Mouse (Mus musculus): ENCODE results near the gene Plbd2.

Plbd2 gene

GRCm38 (mm10) chr5:120511643-120512220 is 8.3 kb upstream of the Plbd2 start:
- in situ Hi-C loops (cut with MboI, MseI) = loop anchor here (10.0 to 25.0 kb wide), 3 partner anchors 73 to 1326 kb away; partner anchors contain the start of genes Dtx1, Iqcd, Pheta1 and Sh2b3

DNA sequence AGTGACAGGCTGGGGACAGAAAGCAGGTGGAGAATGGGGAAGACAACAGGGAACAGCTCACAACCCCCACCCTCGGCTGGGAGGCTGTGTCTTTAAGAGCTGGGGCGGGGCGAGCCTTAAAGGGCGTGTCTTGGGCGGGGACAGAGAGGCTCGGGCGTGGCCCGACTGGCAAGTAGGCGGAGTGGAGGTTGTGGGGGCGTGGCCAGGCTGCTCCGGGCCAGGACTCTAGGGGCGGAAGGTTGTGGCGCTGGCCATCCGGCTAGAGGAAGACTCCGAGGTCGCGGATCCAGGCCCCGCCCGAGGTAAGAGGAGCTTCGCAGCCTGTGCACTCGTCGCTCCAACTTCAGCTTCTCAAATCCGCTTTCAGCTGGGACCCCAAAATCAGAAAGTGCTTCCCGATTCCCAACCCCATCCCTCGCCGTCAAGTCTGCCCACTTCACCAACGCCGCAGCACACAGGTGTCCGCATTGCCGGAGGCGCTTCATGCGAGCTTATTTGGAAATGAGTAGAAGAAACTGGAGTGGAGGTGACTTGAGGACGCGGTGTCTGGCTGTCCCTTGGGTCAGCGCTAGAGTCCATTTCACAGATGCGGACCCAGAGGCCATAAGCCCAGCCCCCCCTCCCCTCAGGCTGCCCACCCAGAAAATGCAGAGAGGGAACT is 7.7 kb upstream of the Plbd2 start, which contains the start of gene Slc8b1:
TSS of gene Slc8b1 (plus strand) at position 187 of the 661 bp plus-strand sequence.
- in situ Hi-C loops (cut with MboI, MseI) = loop anchor here (10.0 to 25.0 kb wide), 3 partner anchors 74 to 1326 kb away; partner anchors contain the start of genes Dtx1, Iqcd, Pheta1 and Sh2b3

DNA sequence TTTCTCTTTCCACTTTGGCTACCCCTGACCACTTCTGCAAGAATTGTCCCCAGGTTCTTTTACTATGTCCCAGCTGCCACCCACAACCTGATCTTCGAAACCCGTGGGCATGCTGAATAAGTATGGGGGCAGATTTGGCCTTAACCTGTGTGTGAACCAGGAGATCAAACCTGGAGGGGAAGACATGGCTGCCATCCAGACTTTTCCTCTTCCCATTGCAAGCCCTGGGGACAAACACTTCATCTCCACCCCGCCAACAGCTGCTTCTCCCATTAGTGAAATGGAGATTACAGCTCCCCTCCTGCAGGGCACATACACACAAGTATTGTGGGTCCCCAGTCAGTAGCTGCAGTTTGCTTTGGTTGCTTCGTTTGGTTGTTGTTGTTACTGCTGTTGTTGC is 3.9 kb upstream of the Plbd2 start:
- in situ Hi-C loops (cut with MboI, MseI) = loop anchor here (25.0 kb wide), 1 partner anchor 1330 kb away; the partner anchor contains the start of genes Pheta1 and Sh2b3

GRCm38 (mm10) chr5:120506490-120506889 is 3.1 kb upstream of the Plbd2 start:
- in situ Hi-C loops (cut with MboI, MseI) = loop anchor here (25.0 kb wide), 1 partner anchor 1331 kb away; the partner anchor contains the start of genes Pheta1 and Sh2b3

GRCm38 (mm10) chr5:120505781-120506180 is 2.4 kb upstream of the Plbd2 start:
- in situ Hi-C loops (cut with MboI, MseI) = loop anchor here (25.0 kb wide), 1 partner anchor 1332 kb away; the partner anchor contains the start of genes Pheta1 and Sh2b3

DNA sequence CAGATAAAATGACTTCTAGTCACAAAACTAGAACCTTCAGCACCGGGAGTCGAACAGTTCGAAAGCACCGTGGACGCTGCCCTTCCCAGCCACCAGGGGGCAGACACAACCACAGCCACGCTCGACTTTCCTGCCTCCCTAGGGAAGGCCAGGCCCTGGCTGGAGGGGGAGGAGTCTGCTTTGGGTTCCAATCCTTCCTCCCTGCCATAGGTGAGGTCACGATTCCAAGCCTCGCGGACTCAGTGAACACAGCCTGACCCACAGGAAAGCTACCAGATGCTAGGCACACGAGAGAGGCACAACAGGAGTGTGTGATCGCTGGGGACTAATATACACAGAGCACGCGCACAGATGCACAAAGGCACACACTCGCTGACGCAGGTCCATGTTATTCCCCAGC is 1.9 kb upstream of the Plbd2 start:
- in situ Hi-C loops (cut with MboI, MseI) = loop anchor here (25.0 kb wide), 1 partner anchor 1332 kb away; the partner anchor contains the start of genes Pheta1 and Sh2b3

DNA sequence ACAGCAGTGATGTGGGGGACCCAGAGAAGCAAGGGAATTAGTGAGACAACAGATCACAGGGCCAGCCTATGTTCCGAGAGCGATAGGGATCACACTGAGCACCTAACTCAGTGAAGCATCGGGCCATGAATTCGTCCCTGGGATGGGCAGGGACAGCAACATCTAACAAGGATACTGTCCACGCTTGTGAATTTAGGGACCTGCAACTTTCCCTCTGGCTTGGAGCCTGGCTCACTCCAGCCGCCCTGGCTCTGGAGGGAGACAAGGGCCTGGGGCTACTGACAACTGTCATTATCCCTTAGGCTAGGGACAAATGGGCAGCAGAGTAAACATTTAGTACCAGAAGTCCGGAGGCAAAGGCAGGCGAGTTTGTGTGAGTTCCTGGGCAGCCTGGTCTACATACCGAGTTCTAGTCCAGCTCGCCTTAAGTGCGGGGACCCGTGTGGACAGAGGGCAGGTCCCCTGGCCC is 716 bp downstream of the Plbd2 start:
- in situ Hi-C loops (cut with MboI, MseI) = loop anchor here (5.0 to 25.0 kb wide), 2 partner anchors 105 to 1335 kb away; partner anchors contain the start of genes Pheta1 and Sh2b3

DNA sequence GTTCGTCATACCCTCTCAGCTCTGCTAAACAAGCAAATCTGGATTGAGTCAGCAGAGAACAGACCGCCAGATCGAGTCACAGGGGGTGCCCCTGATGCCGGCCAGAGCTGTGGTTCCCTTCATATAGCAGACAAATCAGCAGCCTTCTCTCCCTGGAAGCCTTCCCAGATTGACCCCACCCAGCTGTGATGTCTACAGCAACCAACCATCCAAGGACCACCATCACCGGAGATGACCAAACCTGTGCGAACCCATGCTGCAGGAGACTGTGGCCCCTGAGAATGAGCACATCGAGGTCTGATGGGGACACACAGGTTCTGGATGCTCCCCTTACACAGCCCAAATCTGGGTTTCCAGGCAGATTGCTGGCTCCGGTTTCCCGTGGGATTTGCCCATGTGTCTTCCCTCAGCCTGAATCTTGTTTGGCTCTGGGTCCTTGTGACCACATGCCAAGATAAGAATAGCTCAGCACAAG is 1.2 kb downstream of the Plbd2 start:
- in situ Hi-C loops (cut with MboI, MseI) = loop anchor here (5.0 to 25.0 kb wide), 2 partner anchors 105 to 1335 kb away; partner anchors contain the start of genes Pheta1 and Sh2b3

- in situ Hi-C loops (cut with MboI, MseI) = loop anchor here (5.0 to 25.0 kb wide), 2 partner anchors 107 to 1337 kb away; partner anchors contain the start of genes Pheta1 and Sh2b3
Measured at GRCm38 (mm10) chr5:120500609-120501008, 2.8 kb downstream of the Plbd2 start.

DNA sequence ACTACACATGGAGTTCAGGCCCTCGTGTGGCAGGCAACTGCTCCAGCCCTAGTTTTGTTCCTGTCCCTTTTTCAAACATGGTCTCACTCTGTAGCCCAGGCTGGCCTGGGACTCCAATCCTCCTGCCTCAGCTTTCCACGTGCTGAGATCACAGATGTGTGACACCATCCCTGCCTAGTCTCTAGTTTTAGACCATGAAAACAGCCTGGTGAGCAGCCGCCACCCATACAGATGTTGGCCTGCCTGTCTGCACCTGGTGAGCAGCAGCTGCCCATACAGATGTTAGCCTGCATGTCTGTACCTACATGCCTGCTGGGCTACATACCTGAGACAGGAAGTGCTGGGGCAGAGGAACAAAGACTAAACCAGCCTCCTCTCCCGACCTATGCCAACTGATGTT is 4.2 kb downstream of the Plbd2 start:
- in situ Hi-C loops (cut with MboI, MseI) = no loop called here

- in situ Hi-C loops (cut with MboI, MseI) = no loop called here
Measured at GRCm38 (mm10) chr5:120497071-120497470, 6.4 kb downstream of the Plbd2 start.

DNA sequence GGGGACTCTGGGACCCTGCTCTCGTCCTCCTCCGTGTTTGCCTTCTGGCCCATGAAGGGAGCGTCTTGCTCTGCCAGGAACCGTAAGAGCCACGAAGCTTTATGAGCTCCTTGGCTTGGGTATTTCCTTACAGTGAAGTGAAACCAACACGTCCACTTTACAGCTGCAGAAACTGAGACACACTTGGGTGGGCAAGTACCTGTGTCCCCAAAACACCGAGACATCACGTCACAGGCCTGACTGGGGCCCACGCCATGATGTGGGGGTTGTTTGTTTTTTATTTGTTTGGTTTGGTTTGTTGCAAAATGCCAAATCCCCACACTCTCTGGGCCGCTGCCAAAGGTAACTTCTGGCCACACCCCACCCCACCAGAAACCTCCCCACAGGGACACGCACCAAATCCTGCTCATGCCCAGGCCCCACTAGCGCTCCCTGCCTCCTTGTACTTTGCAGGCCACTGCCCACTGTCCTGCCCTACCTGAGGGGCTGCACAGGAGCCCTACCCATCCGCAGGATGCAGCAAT is 7.7 kb downstream of the Plbd2 start:
- in situ Hi-C loops (cut with MboI, MseI) = no loop called here

GRCm38 (mm10) chr5:120495064-120495702 is 8.2 kb downstream of the Plbd2 start:
- in situ Hi-C loops (cut with MboI, MseI) = no loop called here

DNA sequence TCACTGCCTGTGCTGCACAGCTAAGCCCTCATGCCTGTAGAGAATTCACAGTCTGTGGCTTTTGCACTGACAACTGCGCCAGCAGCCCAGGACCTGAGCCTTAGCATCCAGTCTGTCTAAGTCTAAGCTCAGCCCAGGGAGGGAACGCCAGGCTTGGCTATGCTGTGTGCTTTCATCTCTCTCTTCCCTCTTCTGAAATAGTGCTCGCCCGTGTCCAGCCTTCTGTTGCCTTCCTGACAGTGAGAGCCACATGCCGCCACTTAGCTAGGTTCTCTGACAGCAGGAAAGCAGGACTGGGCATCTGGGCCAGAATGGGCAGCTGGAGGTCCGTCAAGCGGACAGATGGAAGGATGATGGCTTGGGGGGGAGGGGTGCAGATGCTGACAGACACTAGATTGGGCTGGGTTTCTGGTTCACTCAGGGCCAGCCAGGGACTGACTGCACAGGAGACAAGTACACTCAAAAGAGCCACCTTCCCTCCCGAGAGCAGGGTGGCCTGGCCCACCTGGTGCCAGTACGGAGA is 9.5 kb downstream of the Plbd2 start:
- in situ Hi-C loops (cut with MboI, MseI) = no loop called here

- in situ Hi-C loops (cut with MboI, MseI) = no loop called here
Measured at GRCm38 (mm10) chr5:120493440-120493839, 10.0 kb downstream of the Plbd2 start.

- in situ Hi-C loops (cut with MboI, MseI) = no loop called here
Measured at GRCm38 (mm10) chr5:120492437-120492836, 11.0 kb downstream of the Plbd2 start.

DNA sequence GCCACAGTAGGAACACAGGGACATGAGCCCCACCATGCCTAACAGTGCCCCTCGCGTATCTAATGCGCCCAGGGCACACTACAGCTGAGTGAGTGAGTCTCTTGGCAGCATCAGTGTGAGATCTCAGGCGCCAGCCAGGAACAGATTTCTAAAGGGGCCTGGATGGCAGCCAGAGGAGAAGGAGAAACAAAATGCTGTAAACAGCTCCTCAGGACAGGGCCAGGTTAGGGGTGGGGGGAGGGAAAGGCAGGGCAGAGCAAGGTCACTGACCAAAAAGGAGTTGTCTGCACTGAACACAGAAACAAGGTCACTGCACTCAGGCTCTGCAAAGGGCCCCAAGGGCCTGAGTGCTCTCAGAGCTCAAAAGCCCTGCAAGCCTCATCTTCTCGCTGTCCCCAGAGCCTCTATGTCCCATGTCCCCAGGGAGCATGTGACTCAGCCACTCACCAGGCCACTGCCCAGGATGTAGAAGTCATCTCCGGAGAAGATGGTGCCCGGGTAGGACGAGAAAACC is 12.7 kb downstream of the Plbd2 start:
- in situ Hi-C loops (cut with MboI, MseI) = no loop called here

DNA sequence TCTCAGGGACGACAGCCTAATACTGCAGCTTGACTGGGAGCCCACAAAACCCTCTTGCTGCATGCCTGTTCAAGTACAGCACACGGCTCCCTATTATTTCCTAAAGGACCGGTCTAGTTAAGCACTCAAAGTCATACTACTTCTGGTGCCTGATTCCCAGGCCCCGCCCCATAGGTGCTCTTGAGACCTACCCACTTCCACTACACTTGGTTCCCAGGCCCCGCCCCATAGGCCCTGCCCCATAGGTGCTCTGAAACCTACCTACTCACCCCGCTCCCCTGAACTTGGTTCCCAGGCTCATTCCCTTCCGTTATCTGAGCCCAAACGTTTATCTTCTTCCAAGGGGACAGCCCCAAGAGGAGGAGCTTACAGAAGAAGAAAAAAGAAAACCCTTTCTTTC is 15.6 kb downstream of the Plbd2 start:
- in situ Hi-C loops (cut with MboI, MseI) = no loop called here

DNA sequence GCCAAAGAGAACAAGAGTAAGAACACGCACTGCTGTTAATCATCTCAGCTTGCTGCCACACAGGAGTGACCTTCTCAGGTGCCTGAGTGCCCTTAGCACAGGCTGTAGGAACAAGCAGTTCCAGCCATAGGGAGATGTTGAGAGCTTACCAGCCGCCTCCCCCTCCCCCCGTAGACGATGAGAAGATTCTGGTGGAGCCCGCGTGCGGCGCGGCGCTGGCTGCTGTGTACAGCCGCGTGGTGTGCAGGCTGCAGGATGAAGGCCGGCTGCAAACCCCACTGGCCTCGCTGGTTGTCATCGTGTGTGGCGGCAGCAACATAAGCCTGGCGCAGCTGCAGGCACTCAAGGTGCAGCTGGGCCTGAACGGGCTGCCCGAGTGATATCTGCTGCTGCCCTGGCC is 20.0 kb downstream of the Plbd2 start:
- in situ Hi-C loops (cut with MboI, MseI) = no loop called here

DNA sequence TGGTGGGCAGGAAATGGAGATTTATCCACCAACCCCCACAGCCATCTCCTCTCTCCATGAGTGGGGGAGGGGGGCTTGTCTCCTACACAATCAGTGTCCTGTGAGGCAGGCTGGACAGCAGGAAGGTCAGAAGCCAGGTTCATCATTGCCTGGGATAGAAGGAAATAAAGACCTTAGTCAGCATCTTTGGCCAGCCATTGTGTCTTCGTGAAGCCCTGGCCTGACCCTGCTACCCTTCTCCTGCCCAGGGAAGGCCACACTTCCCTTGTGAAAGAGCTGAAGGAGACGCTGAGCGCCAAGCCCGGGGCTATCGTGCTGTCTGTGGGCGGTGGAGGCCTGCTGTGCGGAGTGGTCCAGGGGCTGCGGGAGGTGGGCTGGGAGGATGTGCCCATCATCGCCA is 22.2 kb downstream of the Plbd2 start:
- in situ Hi-C loops (cut with MboI, MseI) = no loop called here

DNA sequence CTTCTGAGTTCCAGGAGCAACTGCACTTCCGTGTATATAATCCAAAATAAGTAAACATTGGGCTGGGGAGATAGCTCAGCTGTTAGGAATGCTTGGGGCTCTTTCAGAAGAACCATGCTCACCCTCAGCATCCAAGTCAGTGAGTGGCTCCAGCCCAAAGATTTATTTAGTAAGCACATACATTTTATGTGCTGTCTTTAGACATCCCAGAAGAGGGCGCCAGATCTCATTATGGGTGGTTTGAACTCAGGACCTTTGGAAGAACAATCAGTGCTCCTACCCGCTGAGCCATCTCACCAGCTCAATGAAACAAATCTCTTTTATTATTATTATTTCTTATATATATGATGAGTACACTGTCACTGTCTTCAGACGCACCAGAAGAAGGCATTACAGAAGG is 23.9 kb downstream of the Plbd2 start:
- in situ Hi-C loops (cut with MboI, MseI) = no loop called here
